Mouse (Mus musculus) erythroblast, embryonic 14.5 days (primary cell): ENCODE results near the gene Zfp536.

Source experiments
- GATA1 ChIP-seq: IDR thresholded peaks from 2 replicates; pipeline ENCODE4 v1.6.1; 2012; ENCODE audit warnings: low read length, inconsistent platforms, mixed read lengths
- TAL1 ChIP-seq: IDR thresholded peaks from 3 replicates; pipeline ENCODE4 v1.6.1; 2012; ENCODE audit warnings: low read length, inconsistent platforms, mixed read lengths

- TF ChIP-seq TAL1 = no peak
- TF ChIP-seq GATA1 = no peak
These were observed 87.1 kb downstream of the Zfp536 start for GRCm38 (mm10) chr7:37686366-37686765.
